ENCODE assay signal across 8 mouse cellular contexts in the genomic region with DNA sequence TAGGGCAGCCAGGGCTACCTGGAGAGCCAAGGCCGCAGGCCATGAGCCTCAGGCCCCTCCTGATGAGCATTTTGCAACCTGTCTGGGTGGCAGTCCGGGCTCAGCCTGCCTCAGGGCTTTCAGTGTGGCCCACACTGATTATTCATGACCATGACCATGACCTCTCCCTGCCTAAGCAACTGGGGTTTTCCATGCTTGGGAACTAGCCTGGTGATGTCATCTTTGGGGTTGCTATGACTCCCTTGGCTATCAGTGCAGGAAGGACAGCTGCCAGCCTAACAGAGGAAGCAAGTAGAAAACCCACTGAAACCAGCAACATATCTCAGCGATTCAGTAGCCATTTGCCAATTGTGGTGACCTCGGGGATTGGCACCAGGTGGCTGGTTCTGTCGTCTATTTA.
DNase-seq lines count a peak whose midpoint lies in the region; ATAC-seq and TF ChIP-seq lines count a peak whose summit lies in the region.

No protein-coding gene starts in this region.

- no peak for TF ChIP-seq EP300 in stomach, postnatal 0 days (optimal IDR thresholded peaks at IDR 0.05)

- H3K27ac ChIP-seq in liver, adult 2 months (replicated peaks; ENCODE audit: insufficient read depth, low read depth, low read length), result no peak overlapping the region
- H3K27ac ChIP-seq in stomach, postnatal 0 days (replicated peaks), result no peak overlapping the region

- H3K4me1 ChIP-seq in liver, adult 2 months (ENCODE audit: control insufficient read depth, insufficient read depth, low read length), result peaks cover 2% of the 10 kb centered on the region; the same call in 1 of the 2 replicates
- peaks cover 14% of the 10 kb centered on the region; the same call in 1 of the 2 replicates for H3K4me1 ChIP-seq in stomach, postnatal 0 days (replicated peaks; ENCODE audit: control insufficient read depth, insufficient read depth)

- H3K9ac ChIP-seq in liver, adult 2 months (ENCODE audit: low read depth, low read length), result no peak overlapping the region
- H3K9ac ChIP-seq in stomach, postnatal 0 days (ENCODE audit: low read length), result no peak overlapping the region

- WGBS in liver, adult 2 months, result 9% methylated on average over 5 of the region's 5 CpGs
- WGBS in stomach, postnatal 0 days, result 68% methylated on average over 5 of the region's 5 CpGs

- no peaks in the 10 kb centered on the region for H3K27me3 ChIP-seq in liver, adult 2 months (ENCODE audit: control insufficient read depth, insufficient read depth, low read length)
- H3K27me3 ChIP-seq in stomach, postnatal 0 days (ENCODE audit: control insufficient read depth, insufficient read depth, low read length), result no peaks in the 10 kb centered on the region

- TF ChIP-seq POLR2A in liver, adult 2 months (IDR thresholded peaks at IDR 0.05; ENCODE audit: extremely low read depth, insufficient read depth, low read length), result no peak

- ATAC-seq in megakaryocyte, adult 5-6 weeks (ENCODE audit: poor library complexity, severe bottlenecking), result peak; percentile 51
- peak; percentile 60; the same call in 1 of the 2 replicates for ATAC-seq in stomach, postnatal 0 days (ENCODE audit: low FRiP score, low TSS enrichment)
- ATAC-seq in frontal cortex, adult (ENCODE audit: low TSS enrichment), result no peak

- peaks cover 26% of the 10 kb centered on the region; the same call in 1 of the 2 replicates for H3K79me2 ChIP-seq in liver, adult 2 months (ENCODE audit: control insufficient read depth, insufficient read depth, low read length)

- H3K9me3 ChIP-seq in stomach, postnatal 0 days (ENCODE audit: control insufficient read depth, low read length), result no peaks in the 10 kb centered on the region

- no peak for TF ChIP-seq CTCF in liver, adult 2 months (IDR thresholded peaks at IDR 0.05; ENCODE audit: low read depth, low read length)
- no peak for TF ChIP-seq CTCF in stomach, postnatal 0 days (IDR thresholded peaks at IDR 0.05; ENCODE audit: low read depth)

- peak; percentile 97 for DNase-seq in liver, adult 2 months (ENCODE audit: extremely low read depth, low read depth, low spot score)
- no peak for DNase-seq in liver
- DNase-seq in cerebellum, adult 9-11 months, result peak; percentile 62
- DNase-seq in heart, adult 9 months (ENCODE audit: low spot score in 2 of 2), result peak; percentile 72 to 84
- peak; percentile 74 for DNase-seq in kidney, adult 9 months
- DNase-seq in stomach, postnatal 0 days (ENCODE audit: low spot score), result no peak

- H3K4me3 ChIP-seq in liver, adult 2 months (ENCODE audit: insufficient read depth, low read depth, low read length), result no peak overlapping the region
- H3K4me3 ChIP-seq in stomach, postnatal 0 days (ENCODE audit: low read depth, low read length), result no peak overlapping the region

- peaks cover 2% of the 10 kb centered on the region; the same call in 1 of the 2 replicates for H3K36me3 ChIP-seq in liver, adult 2 months (ENCODE audit: control insufficient read depth, insufficient read depth, low read length)
- peaks cover 4% of the 10 kb centered on the region; the same call in 1 of the 2 replicates for H3K36me3 ChIP-seq in stomach, postnatal 0 days (ENCODE audit: control insufficient read depth, insufficient read depth, low read length)

- H3K4me2 ChIP-seq in stomach, postnatal 0 days (replicated peaks; ENCODE audit: low read depth), result no peak overlapping the region

Comparison
In these comparisons a context has a peak if more than half of its experiments do, and no peak if none do; other contexts are left out.
1. DNase-seq: peak in liver, adult 2 months (single experiment), cerebellum, adult 9-11 months (single experiment), heart, adult 9 months (2 of 2) and kidney, adult 9 months (single experiment); none in liver (single experiment) and stomach, postnatal 0 days (single experiment).